Mouse (Mus musculus) MEL (cell line): ENCODE measurements around the gene Actr3. TPM values are rescaled to one million over a fixed set of nuclear protein-coding genes. Genes with fewer than 3 reads are reported as not detected.

Source experiments
- DNase-seq: peaks from one replicate; pipeline ENCODE4 v3.0.0; 2011; ENCODE audit warnings: low read depth, low spot score
- H3K27ac ChIP-seq: 2 replicates; pipeline ENCODE4 v1.5.1; 2012; ENCODE audit warnings: low read depth, mild to moderate bottlenecking, control low read depth, low read length, moderate library complexity; ENCODE audit not compliant: control insufficient read depth
- H3K27me3 ChIP-seq, 2 experiments: fragments of 150-350 bp in 1 of 2; sonication (generic) in 1 of 2; 2 replicates each; pipeline ENCODE4 v1.6.1; 2012; ENCODE audit warnings: low read length in 2 of 2, mild to moderate bottlenecking in 2 of 2, improper control_type of control experiment in 1 of 2, moderate library complexity in 1 of 2; ENCODE audit not compliant: insufficient read depth in 2 of 2, control insufficient read depth in 1 of 2
- H3K36me3 ChIP-seq, 2 experiments: 2 replicates each; pipeline ENCODE4 v1.6.1; 2012 to 2014; ENCODE audit warnings: low read length in 2 of 2, improper control_type of control experiment in 1 of 2, inconsistent platforms in 1 of 2, mild to moderate bottlenecking in 1 of 2; ENCODE audit not compliant: insufficient read depth in 2 of 2, control insufficient read depth in 1 of 2
- H3K4me1 ChIP-seq, 2 experiments: fragments of 150-350 bp in 1 of 2; sonication (generic) in 1 of 2; 2 replicates each; pipeline ENCODE4 v1.6.1; 2012; ENCODE audit warnings: low read length in 2 of 2, improper control_type of control experiment in 1 of 2, mild to moderate bottlenecking in 1 of 2; ENCODE audit not compliant: insufficient read depth in 2 of 2, control insufficient read depth in 1 of 2
- H3K4me3 ChIP-seq, 2 experiments: fragments of 150-350 bp in 1 of 2; sonication (generic) in 1 of 2; 2 replicates each; pipeline ENCODE4 v1.5.1; 2012; ENCODE audit warnings: low read depth in 2 of 2, low read length in 2 of 2, mild to moderate bottlenecking in 2 of 2, moderate library complexity in 2 of 2, control low read depth in 1 of 2, improper control_type of control experiment in 1 of 2; ENCODE audit not compliant: control insufficient read depth in 1 of 2, insufficient read depth in 1 of 2
- H3K79me2 ChIP-seq: 2 replicates; pipeline ENCODE4 v1.6.1; 2012; ENCODE audit warnings: mild to moderate bottlenecking, low read length, moderate library complexity; ENCODE audit not compliant: control insufficient read depth, poor library complexity, insufficient read depth
- H3K9ac ChIP-seq: 2 replicates; pipeline ENCODE4 v1.6.1; 2012; ENCODE audit warnings: low read depth, mild to moderate bottlenecking, control low read depth, low read length, moderate library complexity; ENCODE audit not compliant: control insufficient read depth, poor library complexity, severe bottlenecking
- H3K9me3 ChIP-seq: fragments of 150-350 bp; sonication (generic); replicated peaks from 2 replicates; pipeline ENCODE4 v1.6.1; 2012; ENCODE audit warnings: mild to moderate bottlenecking, low read length, improper control_type of control experiment, moderate library complexity; ENCODE audit not compliant: insufficient read depth
- BHLHE40 ChIP-seq: IDR thresholded peaks from 2 replicates; pipeline ENCODE4 v1.6.1; 2012; ENCODE audit warnings: low read depth, mild to moderate bottlenecking, inconsistent platforms, low read length, improper control_type of control experiment, borderline replicate concordance
- E2F4 ChIP-seq: IDR thresholded peaks from 2 replicates; pipeline ENCODE4 v1.6.1; 2011; ENCODE audit warnings: low read depth, low read length, improper control_type of control experiment, borderline replicate concordance
- ELF1 ChIP-seq: IDR thresholded peaks from 2 replicates; pipeline ENCODE4 v1.6.1; 2014; ENCODE audit warnings: low read depth, mild to moderate bottlenecking, inconsistent platforms, low read length, improper control_type of control experiment, moderate library complexity
- ETS1 ChIP-seq: IDR thresholded peaks from 2 replicates; pipeline ENCODE4 v1.6.1; 2012; ENCODE audit warnings: low read depth, mild to moderate bottlenecking, inconsistent platforms, low read length, improper control_type of control experiment, moderate library complexity
- GABPA ChIP-seq: IDR thresholded peaks from 2 replicates; pipeline ENCODE4 v1.6.1; 2012; ENCODE audit warnings: low read depth, mild to moderate bottlenecking, inconsistent platforms, low read length, improper control_type of control experiment, moderate library complexity
- GATA1 ChIP-seq: IDR thresholded peaks from 2 replicates; pipeline ENCODE4 v1.6.1; 2011; ENCODE audit warnings: low read depth, low read length, improper control_type of control experiment
- HCFC1 ChIP-seq: IDR thresholded peaks from 2 replicates; pipeline ENCODE4 v1.6.1; 2012; ENCODE audit warnings: low read depth, mild to moderate bottlenecking, inconsistent platforms, low read length, improper control_type of control experiment, moderate library complexity
- KAT2A ChIP-seq: conservative IDR thresholded peaks from 2 replicates; pipeline ENCODE4 v1.6.1; 2012; ENCODE audit warnings: low read depth, low read length, improper control_type of control experiment, inconsistent platforms
- MAFK ChIP-seq: IDR thresholded peaks from 2 replicates; pipeline ENCODE4 v1.6.1; 2011; ENCODE audit warnings: low read depth, mild to moderate bottlenecking, low read length, improper control_type of control experiment, borderline replicate concordance
- MAX ChIP-seq: IDR thresholded peaks from 2 replicates; pipeline ENCODE4 v1.6.1; 2011; ENCODE audit warnings: low read length, improper control_type of control experiment
- MAZ ChIP-seq: IDR thresholded peaks from 2 replicates; pipeline ENCODE4 v1.6.1; 2012; ENCODE audit warnings: low read depth, mild to moderate bottlenecking, inconsistent platforms, low read length, improper control_type of control experiment
- MEF2A ChIP-seq: IDR thresholded peaks from 2 replicates; pipeline ENCODE4 v1.6.1; 2014; ENCODE audit warnings: low read depth, mild to moderate bottlenecking, inconsistent platforms, low read length, improper control_type of control experiment; ENCODE audit not compliant: poor library complexity, insufficient replicate concordance, severe bottlenecking; ENCODE audit errors: extremely low read depth
- MYB ChIP-seq: IDR thresholded peaks from 2 replicates; pipeline ENCODE4 v1.6.1; 2011; ENCODE audit warnings: mild to moderate bottlenecking, low read depth, low read length, improper control_type of control experiment
- NRF1 ChIP-seq: IDR thresholded peaks from 2 replicates; pipeline ENCODE4 v1.6.1; 2014; ENCODE audit warnings: low read depth, mild to moderate bottlenecking, inconsistent platforms, low read length, improper control_type of control experiment, moderate library complexity; ENCODE audit not compliant: poor library complexity, insufficient read depth, severe bottlenecking
- POLR2AphosphoS5 ChIP-seq: IDR thresholded peaks from 2 replicates; pipeline ENCODE4 v1.6.1; 2012; ENCODE audit warnings: low read depth, borderline replicate concordance, mild to moderate bottlenecking, inconsistent platforms, low read length, moderate library complexity, mixed read lengths
- SIN3A ChIP-seq: IDR thresholded peaks from 2 replicates; pipeline ENCODE4 v1.6.1; 2012; ENCODE audit warnings: low read length, improper control_type of control experiment, inconsistent platforms
- SMC3 ChIP-seq: IDR thresholded peaks from 2 replicates; pipeline ENCODE4 v1.6.1; 2011; ENCODE audit warnings: low read depth, low read length, improper control_type of control experiment
- TAL1 ChIP-seq: IDR thresholded peaks from 2 replicates; pipeline ENCODE4 v1.6.1; 2012; ENCODE audit warnings: mild to moderate bottlenecking, inconsistent platforms, low read length, moderate library complexity, mixed read lengths
- TBP ChIP-seq: IDR thresholded peaks from 2 replicates; pipeline ENCODE4 v1.8.0; 2011; ENCODE audit warnings: low read depth, low read length, improper control_type of control experiment
- TCF12 ChIP-seq: IDR thresholded peaks from 2 replicates; pipeline ENCODE4 v1.6.1; 2014; ENCODE audit warnings: low read depth, mild to moderate bottlenecking, inconsistent platforms, low read length, improper control_type of control experiment, moderate library complexity
- USF1 ChIP-seq: IDR thresholded peaks from 2 replicates; pipeline ENCODE4 v1.6.1; 2014; ENCODE audit warnings: low read depth, mild to moderate bottlenecking, inconsistent platforms, low read length, improper control_type of control experiment, moderate library complexity
- USF2 ChIP-seq, 2 experiments: IDR thresholded peaks; 2 replicates each; pipeline ENCODE4 v1.6.1; 2011 to 2012; ENCODE audit warnings: improper control_type of control experiment in 2 of 2, low read length in 2 of 2, borderline replicate concordance in 1 of 2, inconsistent platforms in 1 of 2, low read depth in 1 of 2, mild to moderate bottlenecking in 1 of 2; ENCODE audit not compliant: insufficient read depth in 1 of 2
- ZMIZ1 ChIP-seq: IDR thresholded peaks from 2 replicates; pipeline ENCODE4 v1.6.1; 2012; ENCODE audit warnings: low read depth, mild to moderate bottlenecking, inconsistent platforms, low read length, improper control_type of control experiment, moderate library complexity
- ZNF384 ChIP-seq: IDR thresholded peaks from 2 replicates; pipeline ENCODE4 v1.6.1; 2012; ENCODE audit warnings: low read depth, mild to moderate bottlenecking, inconsistent platforms, low read length, improper control_type of control experiment
- polyA plus RNA-seq, 2 experiments: library from polyadenylated mRNA; stranded (reverse) in 1 of 2; unstranded in 1 of 2; fragments of >175 nt in 1 of 2; fragments of >200 nt in 1 of 2; gene quantifications; 2 replicates each; pipeline versions ENCODE4 v1.2.1 to v1.2.4; 2012; ENCODE audit warnings: low replicate concordance in 2 of 2, low read depth in 1 of 2; ENCODE audit not compliant: insufficient read length in 2 of 2, insufficient read depth in 1 of 2, missing spikeins in 1 of 2
- total RNA-seq: library from RNA; depleted of rRNA; stranded (reverse); fragments of 300-350 nt; gene quantifications from 2 replicates; pipeline ENCODE4 v1.2.3, GENCODE M21; 2012

The Actr3 gene
- total and polyA plus RNA-seq, 3 experiments: 154 to 211 TPM; not detected in 1

DNA sequence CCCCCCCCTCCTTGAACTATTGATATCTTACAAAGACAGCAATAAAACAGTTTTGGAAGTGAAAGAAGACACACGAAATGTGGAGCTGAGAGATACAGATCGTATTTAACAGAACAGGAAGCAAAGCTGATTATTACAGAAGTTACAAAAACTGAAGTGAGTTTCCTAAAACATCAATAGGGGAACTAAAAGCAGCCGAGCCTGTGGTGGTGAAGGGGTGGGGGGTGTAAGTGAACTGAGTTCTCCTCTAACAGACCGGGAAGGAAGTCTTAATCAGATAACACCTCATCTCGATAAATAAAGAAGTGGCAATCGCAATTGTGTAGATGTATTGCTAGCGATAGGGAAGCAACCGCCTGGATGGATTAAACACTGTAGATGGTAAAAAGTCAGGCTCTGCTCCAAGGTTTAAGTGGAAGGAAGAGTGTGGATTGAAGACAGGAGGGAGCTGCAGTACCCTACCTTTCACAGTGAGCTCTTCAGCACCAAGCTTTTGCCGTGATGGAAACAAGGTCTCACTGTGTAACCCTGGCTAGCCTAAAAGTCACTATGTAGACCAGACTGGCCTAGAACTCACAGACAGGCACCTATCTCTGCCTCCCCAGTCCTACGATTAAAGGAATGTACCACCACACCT, 31.2 kb upstream of the Actr3 start (continued):
- TF ChIP-seq MEF2A (peak; percentile 55; the same call in 1 of the 2 replicates), ELF1 (0 out of 2 replicates have a peak, but pooled peaks have one; percentile 39), ZMIZ1 (0 out of 2 replicates have a peak, but pooled peaks have one; percentile 55), MAFK (peak; percentile 66; the same call in 1 of the 2 replicates), SMC3 (no peak)

GRCm38 (mm10) chr1:125464011-125464410, 28.5 kb upstream of the Actr3 start:
- TF ChIP-seq MAX: no peak
- TF ChIP-seq USF1: no peak
- no peak for TF ChIP-seq HCFC1
- TF ChIP-seq MYB: no peak
- TF ChIP-seq MAFK: no peak
- TF ChIP-seq ZNF384: no peak
- TF ChIP-seq GABPA: no peak
- no peak for TF ChIP-seq GATA1
- no peak for TF ChIP-seq POLR2AphosphoS5
- no peak for TF ChIP-seq BHLHE40
- TF ChIP-seq SIN3A: no peak
- no peak for TF ChIP-seq NRF1
- TF ChIP-seq TBP: no peak
- no peak for TF ChIP-seq ETS1
- TF ChIP-seq TCF12: no peak
- TF ChIP-seq KAT2A: no peak
- no peak for TF ChIP-seq TAL1
- TF ChIP-seq E2F4: no peak
- no peak for TF ChIP-seq USF2 (IDR thresholded peaks at IDR 0.05; ENCODE audit: borderline replicate concordance in 1 of 2, insufficient read depth in 1 of 2, low read depth in 1 of 2, low read length in 2 of 2)
- TF ChIP-seq MAZ: no peak
- Histone ChIP-seq H3K4me3 (no peak overlapping the region), H3K27ac (no peak overlapping the region), H3K9me3 (no peaks in the 10 kb centered on the region), H3K36me3 (peaks cover 0 to 19% of the 10 kb centered on the region in 2 experiments; a peak in 2 of 4 replicates), H3K79me2 (no peaks in the 10 kb centered on the region), H3K4me1 (peaks cover 3 to 15% of the 10 kb centered on the region in 2 experiments), H3K27me3 (no peaks in the 10 kb centered on the region), H3K9ac (no peak overlapping the region)
- DNase-seq: no peak
